Mouse (Mus musculus) stomach, postnatal 0 days (tissue): ENCODE data around the gene Iqcg.

Source experiments
- CTCF ChIP-seq: IDR thresholded peaks from 2 replicates; pipeline ENCODE4 v1.5.1; 2016; ENCODE audit warnings: antibody characterized with exemption, low read depth, mild to moderate bottlenecking, moderate library complexity
- EP300 ChIP-seq: optimal IDR thresholded peaks from 2 replicates; pipeline ENCODE3; 2016; ENCODE audit warnings: antibody characterized with exemption

DNA sequence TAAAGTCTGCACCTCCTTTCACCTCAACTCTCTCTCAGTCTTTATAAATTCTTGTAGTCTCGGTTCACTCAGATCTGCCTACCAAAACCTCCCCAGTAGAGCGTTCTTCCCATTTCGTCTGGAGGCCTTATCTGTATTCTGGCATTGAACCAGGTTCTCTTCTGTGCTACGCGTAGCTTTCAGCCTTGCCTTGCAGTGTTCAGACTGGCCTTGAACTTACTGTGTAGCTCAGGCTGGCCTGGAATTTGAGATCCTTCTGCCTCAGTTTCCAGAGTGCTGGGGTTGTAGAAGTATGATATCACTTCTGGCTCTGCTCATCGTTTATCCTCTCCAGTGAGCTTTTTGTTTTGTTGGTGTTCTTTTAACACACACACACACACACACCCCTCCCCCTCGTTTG is 7.2 kb upstream of the Iqcg start:
- TF ChIP-seq CTCF, result no peak
- TF ChIP-seq EP300, result no peak
